Mouse (Mus musculus) kidney, adult 10 weeks (tissue): ENCODE data around the gene Slc35d3. TPM values are rescaled to one million over a fixed set of nuclear protein-coding genes. Genes with fewer than 3 reads are reported as not detected.

Experiments
- polyA plus RNA-seq: library from polyadenylated mRNA; stranded (reverse); fragments of 350-450 nt; fragmentation: Illumina TruSeq; extraction: RNeasy Lipid Tissue Mini Kit (QIAGEN cat#74804); gene quantifications from one replicate; pipeline ENCODE4 v1.2.3, GENCODE M21; 2014; ENCODE audit warnings: low read depth, low replicate concordance

Slc35d3 gene
- polyA plus RNA-seq, result not detected

DNA sequence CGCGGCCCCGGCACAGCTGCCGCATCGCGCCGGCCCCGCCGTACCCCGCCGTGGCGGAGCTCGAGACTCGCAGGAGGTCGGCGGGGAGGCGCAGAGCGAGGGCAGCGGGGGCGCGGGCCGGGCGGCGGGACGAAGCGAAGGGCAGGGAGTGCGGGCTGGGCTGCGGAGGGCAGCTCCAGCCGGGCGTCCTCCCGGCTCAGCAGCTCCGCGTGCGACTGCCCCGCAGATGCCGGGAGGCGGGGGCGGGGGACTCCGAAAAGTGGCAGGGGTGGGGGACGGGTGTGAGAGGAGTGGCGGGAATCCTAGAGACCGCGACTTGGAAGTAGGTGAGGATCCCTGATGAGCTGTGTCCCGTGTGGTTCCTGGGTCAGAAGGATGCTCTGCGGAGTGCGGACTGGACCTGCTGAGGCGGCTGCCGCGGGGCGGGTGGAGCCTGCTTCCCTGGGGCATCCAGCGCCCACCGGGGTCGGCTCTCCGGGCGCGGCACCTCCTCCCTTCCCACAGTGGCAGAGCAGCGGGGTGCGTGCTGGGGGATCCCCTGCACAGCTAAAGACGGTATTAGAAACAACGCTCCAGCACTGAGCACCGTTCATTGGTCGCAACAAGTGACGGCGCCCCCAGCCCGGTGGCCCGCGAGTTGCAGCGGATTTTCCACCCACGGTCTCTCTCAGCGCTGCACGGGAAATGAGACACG lies at the start of gene Slc35d3:
Gene Slc35d3 (minus strand): TSS at position 462 of the 694 bp plus-strand sequence.

Other genes starting within 250 kb of the Slc35d3 start
- gene Il22ra2, start 229.5 kb downstream of the Slc35d3 start, polyA plus RNA-seq, result not detected
- not detected for gene Il20ra, start 138.9 kb downstream of the Slc35d3 start, polyA plus RNA-seq
- 61.4 TPM for gene Pex7, start 56.2 kb upstream of the Slc35d3 start, polyA plus RNA-seq
- 36.6 TPM for gene Map3k5, start 83.0 kb upstream of the Slc35d3 start, polyA plus RNA-seq